Mouse (Mus musculus) cortical plate, adult 2 months (tissue): ENCODE results near the gene Pla2g3.

Source experiments
- CTCF ChIP-seq: fragments of 200-500 bp; IDR thresholded peaks from 2 replicates; pipeline ENCODE4 v1.5.1; 2011; ENCODE audit warnings: mild to moderate bottlenecking, control low read depth, low read length; ENCODE audit not compliant: insufficient read depth; ENCODE audit errors: extremely low read depth
- POLR2A ChIP-seq: fragments of 200-500 bp; IDR thresholded peaks from 2 replicates; pipeline ENCODE4 v1.6.1; 2011; ENCODE audit warnings: mild to moderate bottlenecking, low read length, control low read depth; ENCODE audit not compliant: insufficient read depth; ENCODE audit errors: extremely low read depth

- no peak for TF ChIP-seq POLR2A
- no peak for TF ChIP-seq CTCF
These were observed 48.8 kb downstream of the Pla2g3 start for GRCm38 (mm10) chr11:3536745-3537333.
